Mouse (Mus musculus) hematopoietic stem cell, adult 5-6 weeks (primary cell): ENCODE results near the gene Tspan9. TPM values are rescaled to one million over a fixed set of nuclear protein-coding genes. Genes with fewer than 3 reads are reported as not detected.

Source experiments
- ATAC-seq, 2 experiments: fragments of 125-278 bp in 1 of 2; replicated peaks in 1 of 2; 2 replicates each; pipeline ENCODE4 v1.8.0; 2016 to 2017; ENCODE audit warnings: inconsistent platforms in 2 of 2, mild to moderate bottlenecking in 2 of 2, moderate number of reproducible peaks in 2 of 2, low read depth in 1 of 2, moderate TSS enrichment in 1 of 2; ENCODE audit not compliant: low FRiP score in 2 of 2, poor library complexity in 2 of 2, severe bottlenecking in 2 of 2, insufficient read depth in 1 of 2, low TSS enrichment in 1 of 2
- total RNA-seq: library from RNA; stranded (forward); fragments of 172-1452, 232-1000 nt; gene quantifications from 2 replicates; pipeline ENCODE4 v1.2.3, GENCODE M21; 2017

Tspan9 gene
- total RNA-seq, 1 experiment from 2014 or later, result 14.3 TPM

DNA sequence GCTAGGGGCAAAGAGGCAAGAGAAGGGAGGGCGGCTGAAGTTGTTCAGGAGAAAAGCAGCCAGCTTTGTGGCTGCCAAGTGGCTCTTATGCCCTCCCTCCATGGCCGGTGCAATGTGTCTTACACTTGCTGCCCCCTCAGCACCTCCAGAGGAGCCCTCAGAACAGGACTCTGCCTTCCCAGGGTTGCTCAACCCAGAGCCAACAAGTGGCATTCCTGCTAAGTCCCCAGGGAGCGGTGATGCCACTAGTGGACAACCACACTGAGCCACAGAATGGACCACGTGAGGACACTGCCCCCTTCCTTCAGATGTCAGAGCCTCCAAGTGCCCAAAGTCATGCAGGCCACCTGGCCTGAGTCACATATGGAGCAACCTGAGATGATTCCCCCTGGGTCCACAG, 190.3 kb downstream of the Tspan9 start:
- no peak for ATAC-seq

DNA sequence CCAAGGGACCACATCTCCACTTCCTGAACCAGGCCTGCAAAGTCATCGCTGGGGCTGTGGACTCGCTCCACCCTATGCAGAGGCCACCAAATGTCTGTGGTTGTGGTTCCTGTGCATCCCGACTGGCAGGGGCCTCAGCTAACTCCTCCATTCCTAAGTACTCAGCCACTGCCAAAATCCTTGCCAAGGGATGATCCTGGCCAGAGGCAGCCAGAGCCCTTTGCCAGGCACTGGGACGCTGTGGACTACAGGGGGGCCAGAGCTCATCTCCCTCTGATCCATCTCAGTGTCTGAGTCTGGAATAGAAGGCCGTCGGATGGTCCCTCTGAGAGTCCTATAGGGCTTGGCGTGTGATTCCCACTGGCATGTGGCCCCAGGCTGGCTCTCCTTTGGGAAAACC, 193.5 kb downstream of the Tspan9 start:
- no peak for ATAC-seq

DNA sequence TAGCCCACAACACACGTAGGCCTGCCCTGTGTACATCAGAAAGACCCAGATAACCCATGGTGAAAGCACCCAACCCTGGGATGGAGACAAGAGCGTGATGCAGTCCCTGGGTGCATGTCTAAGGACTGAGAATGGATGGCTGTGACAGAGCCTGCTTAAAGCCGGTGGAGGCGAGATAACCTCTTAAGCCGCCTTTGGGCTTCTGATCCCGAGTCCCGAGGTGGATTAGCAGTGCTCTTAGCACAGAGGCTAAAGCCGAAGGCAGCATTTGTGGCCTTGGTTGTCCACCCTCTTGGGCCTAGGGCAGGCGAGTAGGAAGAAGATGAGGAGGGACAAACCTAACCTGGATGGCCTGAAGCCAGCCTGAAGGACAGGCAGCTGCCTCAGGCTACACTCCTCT, 194.7 kb downstream of the Tspan9 start:
- no peak for ATAC-seq

DNA sequence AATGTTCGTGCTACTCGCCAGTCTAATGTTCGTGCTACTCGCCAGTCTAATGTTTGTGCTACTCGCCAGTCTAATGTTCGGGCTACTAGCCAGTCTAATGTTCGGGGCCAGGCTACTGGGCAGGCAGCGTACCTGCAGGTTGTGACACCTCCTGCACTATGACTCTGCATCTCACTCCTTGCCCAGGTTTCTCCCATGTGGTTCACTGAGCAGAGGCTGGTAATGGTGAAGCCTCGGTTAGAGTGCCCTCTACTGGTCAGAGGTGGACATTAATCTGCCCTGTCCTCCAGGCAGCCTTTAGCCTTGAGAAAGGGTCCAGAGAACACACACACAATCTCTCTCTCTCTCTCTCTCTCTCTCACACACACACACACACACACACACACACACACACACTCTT, 197.7 kb downstream of the Tspan9 start:
- peak; percentile 74 to 95 for ATAC-seq

DNA sequence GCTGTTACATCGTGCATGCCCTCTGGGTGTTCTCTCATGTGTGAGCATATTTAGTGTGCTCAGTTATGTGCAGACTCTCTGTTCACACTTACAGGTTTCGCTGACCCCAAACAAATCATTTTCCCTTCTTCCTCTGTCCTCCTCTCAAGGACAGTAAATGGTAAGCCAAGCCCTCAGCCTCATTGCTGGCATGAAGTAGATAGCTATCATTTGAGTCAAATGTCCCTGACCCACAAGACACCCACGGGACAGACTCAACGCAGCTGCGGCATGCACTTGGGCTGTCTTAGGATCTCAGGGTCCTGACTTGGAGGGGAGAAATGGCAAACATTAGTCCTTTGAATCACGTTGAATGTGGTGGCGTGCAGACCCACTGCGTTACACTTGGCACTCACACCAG, 201.0 kb downstream of the Tspan9 start:
- no peak for ATAC-seq

DNA sequence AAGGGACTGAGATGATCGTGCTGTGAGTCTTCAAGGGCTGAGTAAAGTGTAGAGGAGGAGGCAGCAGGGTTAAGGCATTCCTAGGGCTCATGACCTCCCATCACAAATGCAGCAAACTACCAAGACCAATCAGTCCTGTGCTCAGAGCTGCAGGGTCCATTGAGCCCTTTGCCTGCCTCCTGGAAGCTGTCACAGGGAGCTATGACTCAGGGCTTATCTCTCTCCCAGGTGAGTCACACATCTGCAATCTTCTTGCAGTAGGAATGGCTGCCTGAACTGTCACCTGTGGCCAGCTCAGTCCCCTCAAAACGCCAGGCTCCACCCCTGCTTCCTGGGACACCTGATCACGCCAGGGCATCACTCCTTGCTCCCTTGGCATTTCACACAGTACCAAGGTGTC, 208.3 kb downstream of the Tspan9 start:
- no peak for ATAC-seq

DNA sequence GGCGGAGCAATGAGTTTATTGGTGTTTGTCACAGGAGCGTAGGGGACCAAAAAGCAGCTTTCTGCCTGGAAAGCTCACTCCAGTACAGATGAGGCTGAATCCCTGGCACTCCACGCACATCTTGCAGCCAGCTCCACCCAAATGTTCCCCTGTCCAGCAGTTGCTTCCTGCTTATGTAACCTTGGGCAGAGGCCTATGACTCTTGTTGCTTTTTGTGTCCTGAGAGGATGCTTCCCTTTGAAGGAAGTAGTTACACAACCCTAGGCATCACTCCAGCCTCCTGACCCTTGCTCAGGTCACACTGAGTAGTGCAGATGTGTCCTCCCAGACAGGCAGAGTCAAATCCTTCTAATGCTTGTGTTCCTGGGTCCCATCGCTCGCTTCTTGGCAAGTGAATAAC, 209.6 kb downstream of the Tspan9 start:
- ATAC-seq, result no peak

DNA sequence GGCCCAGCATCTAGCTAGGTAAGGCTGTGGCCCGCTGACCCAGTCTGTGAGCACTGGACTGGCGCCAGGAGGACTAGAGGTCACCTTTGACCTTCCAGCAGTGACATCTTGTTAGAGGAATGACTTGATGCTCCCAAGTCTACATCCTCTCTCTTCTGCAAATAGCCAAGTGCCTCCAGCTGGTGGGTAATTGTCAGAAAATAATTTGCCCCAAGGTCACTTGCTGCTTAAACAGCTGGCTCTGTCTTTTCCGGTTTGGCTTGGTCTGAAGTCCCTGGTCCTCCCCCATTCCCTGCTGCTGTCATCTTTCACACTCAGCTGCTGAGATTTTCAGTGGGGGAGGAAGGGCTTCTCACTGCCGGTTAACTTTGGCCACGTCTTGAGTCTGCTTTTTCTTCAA, 210.7 kb downstream of the Tspan9 start:
- no peak for ATAC-seq

DNA sequence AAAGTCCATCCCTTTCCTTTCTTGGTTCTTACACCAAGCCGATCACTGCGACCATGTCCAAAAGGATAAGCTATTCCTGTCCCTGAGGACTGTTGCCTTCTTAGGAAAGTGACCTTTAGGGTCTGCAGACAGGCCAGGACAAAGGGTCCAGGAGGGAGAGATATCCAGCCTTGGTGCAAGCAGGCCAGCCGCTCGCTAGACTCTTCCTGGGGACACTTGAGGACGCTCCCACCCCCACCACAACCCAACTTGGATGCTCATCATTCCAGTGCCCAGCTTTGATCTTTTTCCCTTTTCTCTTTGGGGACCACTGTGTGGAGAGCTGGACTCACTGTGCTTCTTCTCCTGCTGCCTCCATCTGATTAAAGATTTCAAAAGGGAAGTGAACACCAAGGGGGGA, 214.7 kb downstream of the Tspan9 start:
- ATAC-seq, result no peak

DNA sequence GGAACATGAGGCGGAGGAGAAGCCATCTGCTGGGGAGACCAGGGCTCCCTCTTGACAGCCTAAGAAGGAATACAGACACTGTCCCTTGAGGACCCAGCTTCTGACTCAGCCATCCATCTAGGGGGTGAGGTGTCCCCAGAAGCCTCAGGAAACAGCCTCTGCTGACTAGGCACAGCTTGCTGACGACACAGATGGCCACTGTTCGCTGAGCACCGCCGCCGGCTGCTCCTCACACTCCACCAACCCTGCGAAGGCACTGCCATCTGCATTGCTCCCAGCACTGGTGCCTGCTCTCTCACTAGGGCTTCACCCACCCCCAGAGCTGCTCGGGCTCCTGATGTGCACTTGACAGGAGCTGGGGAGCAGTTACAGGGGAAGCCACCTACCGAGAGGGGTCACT, 217.5 kb downstream of the Tspan9 start:
- no peak for ATAC-seq

DNA sequence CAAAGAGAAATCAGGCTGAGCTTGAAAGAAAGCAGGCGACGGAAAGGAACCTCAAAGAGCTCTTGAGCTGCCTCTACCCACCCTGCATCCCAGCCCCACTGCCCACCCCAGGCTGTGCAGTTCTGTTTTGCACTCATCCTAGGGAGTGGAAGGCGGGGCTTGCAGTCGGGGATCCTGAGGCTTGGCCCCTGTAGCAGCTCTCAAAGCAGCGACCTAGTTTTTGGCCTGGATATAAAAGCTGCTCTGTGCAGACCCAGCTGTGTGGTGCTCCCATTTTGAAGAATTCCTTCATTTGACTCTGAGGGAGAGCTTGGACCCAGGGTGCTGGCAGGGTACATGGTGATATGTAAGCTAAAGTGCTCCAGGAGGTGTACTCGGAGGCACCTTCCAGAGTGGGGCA, 218.6 kb downstream of the Tspan9 start:
- ATAC-seq, result no peak

DNA sequence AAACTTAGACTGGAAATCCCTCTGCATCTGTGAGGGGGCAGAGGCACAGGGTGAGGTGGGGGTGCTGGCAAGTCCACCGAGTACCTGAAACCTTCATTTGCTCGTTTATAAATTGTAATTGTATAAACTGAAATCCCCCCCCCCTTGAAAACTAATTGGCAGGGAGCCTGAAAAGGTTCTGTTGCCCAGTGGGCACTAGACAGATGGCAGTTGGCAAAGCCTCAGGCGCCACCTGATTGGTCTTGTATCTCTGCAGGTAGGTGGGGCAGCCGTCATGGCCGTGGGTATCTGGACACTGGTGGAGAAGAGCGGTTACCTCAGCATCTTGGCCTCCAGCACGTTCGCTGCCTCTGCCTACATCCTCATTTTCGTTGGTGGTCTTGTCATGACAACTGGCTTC, 220.1 kb downstream of the Tspan9 start:
- ATAC-seq, result no peak

DNA sequence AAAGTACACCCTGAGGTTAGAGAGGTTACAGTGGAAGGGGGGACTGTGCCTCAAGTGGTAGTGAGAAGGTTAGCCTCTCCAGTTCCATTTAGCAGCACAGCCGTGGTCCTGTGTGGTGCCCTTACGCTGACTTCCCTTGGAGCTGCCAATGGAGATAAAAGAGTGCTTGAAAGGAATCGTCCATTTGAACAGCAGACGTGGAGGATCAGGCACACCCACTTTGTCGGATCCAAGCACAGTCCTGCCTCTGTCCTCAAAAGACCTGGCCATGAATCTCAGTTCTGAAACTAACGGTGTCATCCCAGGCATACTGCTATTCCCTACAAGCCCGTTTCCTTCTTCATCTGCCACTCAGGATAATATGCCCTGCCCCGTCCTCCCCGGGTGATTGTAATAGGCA, 221.4 kb downstream of the Tspan9 start:
- no peak for ATAC-seq

DNA sequence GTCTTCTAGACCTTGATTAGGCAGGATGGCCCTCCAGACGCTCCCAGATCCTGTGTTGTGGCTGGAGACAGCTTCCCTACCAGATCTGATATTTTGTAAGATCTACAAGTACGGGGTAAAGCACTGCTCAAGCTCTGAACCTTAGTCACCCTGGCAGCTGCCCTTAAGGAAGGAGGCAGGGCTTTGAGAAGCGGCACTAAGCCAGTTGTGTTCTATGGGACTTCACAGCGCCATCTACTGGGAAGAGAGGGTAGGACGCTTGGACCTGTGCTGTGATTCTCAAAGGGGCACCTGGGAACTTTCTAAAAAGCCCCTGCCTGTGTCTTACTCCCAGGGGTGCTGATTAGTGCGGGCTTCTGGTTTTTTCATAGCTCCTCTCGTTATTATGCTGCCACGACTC, 222.7 kb downstream of the Tspan9 start:
- ATAC-seq, result peak; percentile 71 to 89; a peak in 3 of 4 replicates

DNA sequence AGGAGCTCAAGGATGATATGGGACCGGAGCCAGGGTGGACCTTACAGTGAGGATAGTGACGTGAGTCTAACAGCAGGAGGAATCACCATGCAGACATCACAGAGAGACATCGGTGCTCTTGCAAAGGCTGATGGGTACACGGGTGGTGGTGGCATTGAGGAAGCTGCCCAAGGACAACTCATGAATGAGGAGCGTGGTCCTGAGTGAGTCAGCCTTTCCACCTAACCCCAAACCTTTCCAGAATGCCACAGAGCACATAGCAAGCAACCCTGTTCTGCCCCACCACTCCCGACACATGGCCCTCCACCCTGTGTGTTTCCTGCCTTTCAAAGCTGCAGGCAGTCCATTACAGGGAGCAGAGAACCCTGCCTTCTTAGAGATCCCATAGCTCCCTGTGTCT, 223.9 kb downstream of the Tspan9 start:
- ATAC-seq, result no peak

DNA sequence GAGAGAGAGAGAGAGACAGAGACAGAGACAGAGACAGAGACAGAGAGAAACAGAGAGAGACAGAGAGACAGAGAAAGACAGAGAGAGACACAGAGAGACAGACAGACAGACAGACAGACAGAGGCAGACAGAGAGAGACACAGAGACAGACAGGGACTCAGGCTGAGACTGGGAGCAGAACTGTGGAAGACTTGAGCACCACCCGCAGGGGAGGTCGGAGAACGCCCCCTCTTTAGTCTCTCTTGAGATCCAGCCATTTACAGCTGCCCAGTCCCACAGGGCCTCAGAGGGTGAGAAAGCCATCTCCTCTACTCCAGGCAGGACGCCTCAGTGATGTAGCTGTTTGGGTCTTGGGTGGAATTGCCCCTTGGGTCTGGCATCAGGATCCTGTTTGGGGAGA, 225.7 kb downstream of the Tspan9 start:
- ATAC-seq, result no peak

DNA sequence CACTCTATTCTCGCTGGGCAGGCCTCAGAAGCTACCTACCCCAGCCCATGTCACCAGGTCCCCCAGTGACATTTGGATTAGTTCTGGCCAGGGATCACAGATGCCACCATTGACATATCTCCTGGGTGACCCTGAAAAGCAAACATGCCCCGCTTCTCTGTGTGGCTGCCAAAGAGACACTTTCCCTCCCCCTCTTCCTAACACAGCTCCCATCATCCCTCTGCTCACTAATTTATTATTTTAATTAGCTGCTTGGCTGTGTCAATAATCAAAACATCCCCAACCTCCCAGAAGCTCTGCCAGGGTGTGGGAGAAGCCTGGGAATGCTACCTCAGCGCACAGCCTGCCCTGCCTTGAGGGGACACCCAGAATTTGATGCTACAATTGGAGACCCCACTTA, 226.4 kb downstream of the Tspan9 start:
- no peak for ATAC-seq

DNA sequence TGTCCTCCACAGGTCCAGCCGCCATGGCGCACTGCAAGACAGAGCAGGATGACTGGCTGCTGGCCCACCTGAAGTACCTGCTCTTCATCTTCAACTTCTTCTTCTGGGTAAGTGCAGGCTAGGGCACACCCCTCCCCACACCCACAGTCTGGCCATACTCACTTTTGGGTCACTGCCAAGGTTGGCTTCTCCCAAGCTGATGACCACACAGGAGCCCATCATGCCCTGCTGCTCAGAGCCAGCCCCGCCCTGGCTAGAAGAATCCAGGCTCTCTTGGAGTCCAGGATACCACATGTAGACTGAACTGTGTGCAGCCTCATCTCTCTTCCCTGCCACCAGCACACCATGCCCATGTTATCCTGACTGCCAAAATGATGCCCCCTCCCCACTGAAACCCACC, 230.5 kb downstream of the Tspan9 start:
- no peak for ATAC-seq

DNA sequence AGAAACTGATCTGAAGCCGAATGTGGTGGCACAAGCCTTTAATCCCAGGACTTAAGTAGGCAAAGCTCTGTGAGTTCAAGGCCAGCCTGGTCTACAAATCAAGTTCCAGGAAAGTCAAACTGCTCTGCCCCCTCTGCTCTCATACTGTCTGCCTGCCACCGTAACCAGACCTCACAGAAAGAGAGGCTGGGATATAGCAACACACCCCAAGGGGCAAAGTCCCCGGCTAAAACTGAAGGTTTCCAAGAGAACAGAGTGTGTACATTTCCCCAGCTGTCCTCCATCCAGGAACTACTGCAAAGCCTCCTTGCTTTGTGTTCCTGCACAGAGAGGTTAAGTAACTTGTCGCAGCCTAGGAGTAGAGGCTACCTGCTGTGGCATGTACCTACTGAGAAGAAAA, 231.7 kb downstream of the Tspan9 start:
- ATAC-seq, result no peak
